Mouse (Mus musculus) forebrain, embryonic 10.5 days (tissue): Measurements from ENCODE around the gene Cycs. TPM values are rescaled to one million over a fixed set of nuclear protein-coding genes. Genes with fewer than 3 reads are reported as not detected.
A peak's percentile ranks its signal among the peaks of the same experiment; 100 is the strongest.
"Not testable (repeated sequence)": the region's sequence is repeated elsewhere in the genome, so short reads cannot be mapped to it uniquely, and the experiment has no call there.

Experiments
- DNase-seq: peaks from one replicate; pipeline ENCODE4 v3.0.0-alpha.2; 2017; ENCODE audit warnings: low spot score; ENCODE audit errors: extremely low spot score
- H3K27ac ChIP-seq: fragments of 300-500 bp; sonication (generic); 2 replicates; pipeline ENCODE4 v1.5.1; 2016; ENCODE audit warnings: mild to moderate bottlenecking
- H3K27me3 ChIP-seq: fragments of 300-500 bp; sonication (generic); 2 replicates; pipeline ENCODE4 v1.6.1; 2016; ENCODE audit warnings: mild to moderate bottlenecking; ENCODE audit not compliant: poor library complexity, severe bottlenecking
- H3K36me3 ChIP-seq: fragments of 300-500 bp; sonication (generic); replicated peaks from 2 replicates; pipeline ENCODE4 v1.6.1; 2016; ENCODE audit warnings: mild to moderate bottlenecking, moderate library complexity
- H3K4me1 ChIP-seq: fragments of 300-500 bp; sonication (generic); 2 replicates; pipeline ENCODE4 v1.6.1; 2016
- H3K4me3 ChIP-seq: fragments of 300-500 bp; sonication (generic); 2 replicates; pipeline ENCODE4 v1.5.1; 2016; ENCODE audit warnings: mild to moderate bottlenecking, moderate library complexity
- H3K9me3 ChIP-seq: fragments of 300-500 bp; sonication (generic); 2 replicates; pipeline ENCODE4 v1.6.1; 2016; ENCODE audit warnings: mild to moderate bottlenecking, moderate library complexity
- WGBS: fragments of 180-500 bp; shearing (Covaris S2); methylation state at CpG from one replicate; pipeline ENCODE4 v1.1.7; 2016; 5-methylcytosine and 5-hydroxymethylcytosine counted together
- polyA plus RNA-seq: library from polyadenylated mRNA; unstranded; fragments of >200 nt; fragmentation: Nextera tagmentation; extraction: Ambion mirVana; gene quantifications from 2 replicates; pipeline ENCODE4 v1.2.1, GENCODE M21; 2016

Gene Cycs
- polyA plus RNA-seq, 1 experiment from 2014 or later: 84.4 TPM

- DNase-seq: no peak
- H3K27ac ChIP-seq: peak overlapping the region; percentile 94
- H3K9me3 ChIP-seq: no peaks in the 10 kb centered on the region
- H3K4me3 ChIP-seq: peak overlapping the region; percentile 88
- peaks cover 16% of the 10 kb centered on the region for H3K4me1 ChIP-seq
- H3K36me3 ChIP-seq: peaks cover 24% of the 10 kb centered on the region
- H3K27me3 ChIP-seq: no peaks in the 10 kb centered on the region
- 22% methylated on average over 6 of the region's 6 CpGs for WGBS
Observed at GRCm38 (mm10) chr6:50566997-50567255, 588 bp upstream of the Cycs start.

- H3K27ac ChIP-seq: no peak overlapping the region
- DNase-seq: no peak
- no peaks in the 10 kb centered on the region for H3K27me3 ChIP-seq
- peaks cover 27% of the 10 kb centered on the region for H3K36me3 ChIP-seq
- H3K4me3 ChIP-seq: no peak overlapping the region
- H3K9me3 ChIP-seq: no peaks in the 10 kb centered on the region
- peaks cover 16% of the 10 kb centered on the region for H3K4me1 ChIP-seq
- WGBS: 97% methylated on average over 3 of the region's 3 CpGs
Observed at GRCm38 (mm10) chr6:50563651-50564050, 2.7 kb downstream of the Cycs start.

- no peak for DNase-seq
- H3K4me1 ChIP-seq: peaks cover 14% of the 10 kb centered on the region
- WGBS: 96% methylated on average over 4 of the region's 4 CpGs
- no peaks in the 10 kb centered on the region for H3K9me3 ChIP-seq
- no peak overlapping the region for H3K4me3 ChIP-seq
- H3K27me3 ChIP-seq: no peaks in the 10 kb centered on the region
- peaks cover 27% of the 10 kb centered on the region for H3K36me3 ChIP-seq
- no peak overlapping the region for H3K27ac ChIP-seq
Observed at GRCm38 (mm10) chr6:50562421-50562820, 3.9 kb downstream of the Cycs start.

GRCm38 (mm10) chr6:50560776-50561175, 5.6 kb downstream of the Cycs start:
- no peak overlapping the region for H3K27ac ChIP-seq
- 92% methylated on average over 1 of the region's 1 CpGs for WGBS
- H3K4me3 ChIP-seq: no peak overlapping the region
- no peak for DNase-seq
- peaks cover 27% of the 10 kb centered on the region for H3K36me3 ChIP-seq
- no peaks in the 10 kb centered on the region for H3K27me3 ChIP-seq
- H3K4me1 ChIP-seq: peaks cover 6% of the 10 kb centered on the region
- H3K9me3 ChIP-seq: no peaks in the 10 kb centered on the region

- DNase-seq: no peak
- 87% methylated on average over 4 of the region's 4 CpGs for WGBS
- no peaks in the 10 kb centered on the region for H3K9me3 ChIP-seq
- H3K4me3 ChIP-seq: no peak overlapping the region
- H3K27me3 ChIP-seq: no peaks in the 10 kb centered on the region
- no peaks in the 10 kb centered on the region for H3K4me1 ChIP-seq
- H3K27ac ChIP-seq: no peak overlapping the region
- peaks cover 22% of the 10 kb centered on the region for H3K36me3 ChIP-seq
Observed at GRCm38 (mm10) chr6:50558877-50559276, 7.5 kb downstream of the Cycs start.

GRCm38 (mm10) chr6:50557566-50557965, 8.8 kb downstream of the Cycs start:
- WGBS: 89% methylated on average over 6 of the region's 6 CpGs
- Histone ChIP-seq H3K4me1 (no peaks in the 10 kb centered on the region), H3K27me3 (no peaks in the 10 kb centered on the region), H3K27ac (no peak overlapping the region), H3K36me3 (peaks cover 9% of the 10 kb centered on the region), H3K9me3 (no peaks in the 10 kb centered on the region), H3K4me3 (no peak overlapping the region)
- DNase-seq: no peak

- H3K36me3 ChIP-seq, H3K9me3 ChIP-seq, H3K4me3 ChIP-seq, H3K27me3 ChIP-seq, DNase-seq, H3K4me1 ChIP-seq, H3K27ac ChIP-seq: not testable (repeated sequence)
- 89% methylated on average over 2 of the region's 2 CpGs for WGBS
Observed at GRCm38 (mm10) chr6:50554223-50554622, 12.1 kb downstream of the Cycs start.

- no peak for DNase-seq
- Histone ChIP-seq H3K4me1 (no peaks in the 10 kb centered on the region), H3K27me3 (no peaks in the 10 kb centered on the region), H3K9me3 (no peaks in the 10 kb centered on the region), H3K4me3 (no peak overlapping the region), H3K36me3 (no peaks in the 10 kb centered on the region), H3K27ac (no peak overlapping the region)
- WGBS: 87% methylated on average over 5 of the region's 5 CpGs
Observed at GRCm38 (mm10) chr6:50552881-50553518, 13.3 kb downstream of the Cycs start.

- no peak for DNase-seq
- Histone ChIP-seq H3K27me3 (no peaks in the 10 kb centered on the region), H3K4me1 (peaks cover 5% of the 10 kb centered on the region), H3K36me3 (no peaks in the 10 kb centered on the region), H3K9me3 (no peaks in the 10 kb centered on the region), H3K27ac (no peak overlapping the region), H3K4me3 (no peak overlapping the region)
- WGBS: 85% methylated on average over 7 of the region's 7 CpGs
Observed at GRCm38 (mm10) chr6:50549791-50550190, 16.5 kb downstream of the Cycs start.

- H3K4me3 ChIP-seq: no peak overlapping the region
- WGBS: 84% methylated on average over 5 of the region's 5 CpGs
- peaks cover 5% of the 10 kb centered on the region for H3K4me1 ChIP-seq
Observed at GRCm38 (mm10) chr6:50549051-50549450, 17.3 kb downstream of the Cycs start.

GRCm38 (mm10) chr6:50545412-50546043, 20.8 kb downstream of the Cycs start:
- Histone ChIP-seq H3K4me3 (no peak overlapping the region), H3K4me1 (peaks cover 5% of the 10 kb centered on the region), H3K9me3 (no peaks in the 10 kb centered on the region), H3K27me3 (no peaks in the 10 kb centered on the region), H3K36me3 (no peaks in the 10 kb centered on the region), H3K27ac (no peak overlapping the region)
- DNase-seq: no peak
- 34% methylated on average over 10 of the region's 10 CpGs for WGBS

More at GRCm38 (mm10) chr6:50549051-50549450, 17.3 kb downstream of the Cycs start:
- no peaks in the 10 kb centered on the region for H3K36me3 ChIP-seq
- no peaks in the 10 kb centered on the region for H3K9me3 ChIP-seq
- H3K27ac ChIP-seq: no peak overlapping the region
- DNase-seq: no peak
- no peaks in the 10 kb centered on the region for H3K27me3 ChIP-seq

- WGBS: 90% methylated on average over 1 of the region's 1 CpGs
- no peak overlapping the region for H3K4me3 ChIP-seq
- no peaks in the 10 kb centered on the region for H3K9me3 ChIP-seq
- H3K4me1 ChIP-seq: peaks cover 5% of the 10 kb centered on the region
- no peaks in the 10 kb centered on the region for H3K36me3 ChIP-seq
- DNase-seq: no peak
- H3K27ac ChIP-seq: no peak overlapping the region
- H3K27me3 ChIP-seq: no peaks in the 10 kb centered on the region
Observed at GRCm38 (mm10) chr6:50542535-50542934, 23.8 kb downstream of the Cycs start.

GRCm38 (mm10) chr6:50539641-50540040, 26.7 kb downstream of the Cycs start:
- Histone ChIP-seq H3K27ac (no peak overlapping the region), H3K9me3 (no peaks in the 10 kb centered on the region), H3K27me3 (no peaks in the 10 kb centered on the region), H3K36me3 (no peaks in the 10 kb centered on the region), H3K4me3 (no peak overlapping the region), H3K4me1 (peaks cover 3% of the 10 kb centered on the region; the same call in 1 of the 2 replicates)
- DNase-seq: no peak
- WGBS: 81% methylated on average over 1 of the region's 1 CpGs
